Mouse (Mus musculus): ENCODE data around the gene Lrrtm3. TPM values are rescaled to one million over a fixed set of nuclear protein-coding genes. Genes with fewer than 3 reads are reported as not detected.

The Lrrtm3 gene
- polyA plus RNA-seq, 1 experiment from 2014 or later = 13.1 TPM

DNA sequence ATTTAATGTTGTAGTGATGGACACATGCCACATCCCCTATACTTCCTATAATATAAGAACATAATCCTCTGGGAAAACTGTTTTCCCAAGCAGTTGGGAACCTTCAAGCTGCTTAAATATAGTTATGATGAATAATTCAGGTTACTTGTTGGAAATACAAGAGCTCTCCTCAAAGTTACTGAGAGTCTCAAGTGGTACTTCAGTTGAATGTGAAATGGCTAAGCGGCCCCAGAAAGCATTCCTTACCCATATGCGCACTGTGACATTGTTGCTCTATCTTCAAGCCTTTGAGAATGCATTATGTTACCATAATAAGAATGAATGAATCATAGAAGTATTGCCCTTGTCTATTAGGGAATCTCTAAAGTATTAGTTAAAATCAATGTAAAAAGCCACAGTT is 117.8 kb downstream of the Lrrtm3 start:
- Histone ChIP-seq H3K4me3 (no peak overlapping the region), H3K4me1 (no peaks in the 10 kb centered on the region)
- WGBS = 83% methylated on average over 2 of the region's 2 CpGs

DNA sequence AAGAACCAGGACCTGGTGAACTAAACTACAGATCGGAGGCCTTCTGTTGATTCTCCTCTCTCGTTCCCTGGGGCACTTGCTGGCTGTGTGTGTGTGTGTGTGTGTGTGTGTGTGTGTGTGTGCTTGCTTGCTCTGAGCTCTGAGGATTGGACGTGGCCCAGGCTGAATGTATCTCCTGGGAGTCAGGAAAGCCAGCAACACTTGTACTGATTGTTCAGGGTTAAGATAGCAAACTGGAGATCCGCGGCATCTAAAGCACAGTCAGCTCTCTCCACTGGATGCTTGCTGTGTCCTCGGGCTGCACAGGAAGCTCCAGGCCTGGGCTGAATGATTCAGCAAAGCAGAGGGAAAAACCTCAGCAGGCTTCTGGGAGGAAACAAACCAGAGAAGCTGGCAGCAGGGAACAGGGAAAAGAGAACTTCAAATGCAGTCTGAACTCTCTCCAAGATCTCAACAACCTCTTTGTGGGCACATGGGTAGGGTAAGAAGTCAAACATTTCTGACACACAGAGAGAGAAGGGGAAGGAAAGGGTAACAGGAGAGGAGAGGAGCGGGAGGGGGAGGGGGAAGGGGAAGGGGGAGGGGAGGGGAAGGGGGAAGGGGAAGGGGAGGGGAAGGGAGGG is 135.7 kb downstream of the Lrrtm3 start:
- Histone ChIP-seq H3K36me3 (no peaks in the 10 kb centered on the region), H3K27me3 (no peaks in the 10 kb centered on the region), H3K27ac (0 out of 2 replicates have a peak overlapping the region, but pooled peaks have one; percentile 40), H3K9me3 (no peaks in the 10 kb centered on the region), H3K4me3 (no peak overlapping the region), H3K4me1 (peaks cover 5% of the 10 kb centered on the region), H3K9ac (no peak overlapping the region), H3K4me2 (no peak overlapping the region)
- ATAC-seq (ENCODE audit: insufficient number of reproducible peaks, insufficient read depth, low FRiP score, low TSS enrichment, low read depth) = no peak
- WGBS = 7% methylated on average over 6 of the region's 7 CpGs

More for the DNA sequence above, 117.8 kb downstream of the Lrrtm3 start:
- no peak overlapping the region for H3K9ac ChIP-seq
- H3K4me2 ChIP-seq = no peak overlapping the region
- H3K9me3 ChIP-seq = no peaks in the 10 kb centered on the region
- no peak for ATAC-seq (ENCODE audit: insufficient number of reproducible peaks, insufficient read depth, low FRiP score, low TSS enrichment, low read depth)
- no peaks in the 10 kb centered on the region for H3K27me3 ChIP-seq
- no peak overlapping the region for H3K27ac ChIP-seq
- no peaks in the 10 kb centered on the region for H3K36me3 ChIP-seq

DNA sequence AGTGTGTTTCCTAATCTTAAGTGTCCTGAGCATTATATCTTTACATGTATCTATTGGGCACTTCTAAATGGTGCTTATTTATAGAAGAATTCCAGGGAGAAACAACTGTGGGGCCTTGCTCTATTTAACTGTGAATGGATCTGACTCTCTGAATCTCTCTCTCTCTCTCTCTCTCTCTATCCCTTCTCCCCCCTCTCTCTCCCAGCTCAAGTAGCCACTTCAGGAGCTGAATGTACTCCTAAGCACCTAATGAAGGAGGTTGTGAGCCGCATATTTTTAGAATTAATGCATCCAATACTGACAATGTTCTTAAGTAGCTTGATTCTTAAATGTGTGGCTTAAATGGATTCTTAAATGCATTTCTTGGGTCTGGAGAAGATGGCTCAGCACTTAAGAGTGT is 138.6 kb downstream of the Lrrtm3 start:
- no peak overlapping the region for H3K27ac ChIP-seq
- no peaks in the 10 kb centered on the region for H3K36me3 ChIP-seq
- H3K27me3 ChIP-seq = no peaks in the 10 kb centered on the region
- 90% methylated on average over 1 of the region's 1 CpGs for WGBS
- H3K9ac ChIP-seq = no peak overlapping the region
- no peak overlapping the region for H3K4me3 ChIP-seq
- no peak overlapping the region for H3K4me2 ChIP-seq
- H3K4me1 ChIP-seq = peaks cover 5% of the 10 kb centered on the region
- ATAC-seq (ENCODE audit: insufficient number of reproducible peaks, insufficient read depth, low FRiP score, low TSS enrichment, low read depth) = no peak
- no peaks in the 10 kb centered on the region for H3K9me3 ChIP-seq

GRCm38 (mm10) chr10:63950867-63951266 is 139.2 kb downstream of the Lrrtm3 start:
- no peaks in the 10 kb centered on the region for H3K27me3 ChIP-seq
- H3K4me1 ChIP-seq = peaks cover 5% of the 10 kb centered on the region
- no peak overlapping the region for H3K4me2 ChIP-seq
- H3K4me3 ChIP-seq = no peak overlapping the region
- H3K9ac ChIP-seq = no peak overlapping the region
- H3K9me3 ChIP-seq = no peaks in the 10 kb centered on the region
- 65% methylated on average over 8 of the region's 8 CpGs for WGBS
- no peaks in the 10 kb centered on the region for H3K36me3 ChIP-seq
- H3K27ac ChIP-seq = no peak overlapping the region
- ATAC-seq (ENCODE audit: insufficient number of reproducible peaks, insufficient read depth, low FRiP score, low TSS enrichment, low read depth) = no peak

- 80% methylated on average over 4 of the region's 4 CpGs for WGBS
- no peaks in the 10 kb centered on the region for H3K4me1 ChIP-seq
- no peaks in the 10 kb centered on the region for H3K9me3 ChIP-seq
Measured at GRCm38 (mm10) chr10:63947266-63947665, 142.8 kb downstream of the Lrrtm3 start.

DNA sequence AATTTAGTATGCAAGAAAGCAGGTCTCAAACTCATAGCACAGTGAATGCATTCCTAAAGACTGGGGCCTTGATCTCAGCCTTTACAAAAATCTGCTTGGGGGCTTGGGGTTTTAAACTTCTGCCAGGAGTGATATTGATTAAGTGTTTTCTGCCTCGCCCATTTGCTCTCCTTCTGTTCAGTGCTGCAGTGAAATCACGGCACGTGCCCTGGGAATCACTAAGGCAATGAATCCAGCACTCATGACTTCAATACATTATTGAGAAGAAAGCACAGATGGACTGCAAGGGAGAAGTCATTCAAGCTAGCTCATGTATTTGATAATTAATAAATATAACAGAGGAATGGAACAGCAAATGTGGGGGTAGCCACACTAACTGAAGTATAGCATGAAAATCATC is 144.5 kb downstream of the Lrrtm3 start:
- H3K9ac ChIP-seq = no peak overlapping the region
- H3K4me2 ChIP-seq = no peak overlapping the region
- no peaks in the 10 kb centered on the region for H3K36me3 ChIP-seq
- no peak for ATAC-seq (ENCODE audit: insufficient number of reproducible peaks, insufficient read depth, low FRiP score, low TSS enrichment, low read depth)
- no peaks in the 10 kb centered on the region for H3K27me3 ChIP-seq
- no peak overlapping the region for H3K27ac ChIP-seq
- H3K4me3 ChIP-seq = no peak overlapping the region
- WGBS = 68% methylated on average over 3 of the region's 3 CpGs
- no peaks in the 10 kb centered on the region for H3K4me1 ChIP-seq
- H3K9me3 ChIP-seq = no peaks in the 10 kb centered on the region

More at GRCm38 (mm10) chr10:63947266-63947665, 142.8 kb downstream of the Lrrtm3 start:
- H3K36me3 ChIP-seq = no peaks in the 10 kb centered on the region
- no peak overlapping the region for H3K9ac ChIP-seq
- ATAC-seq (ENCODE audit: insufficient number of reproducible peaks, insufficient read depth, low FRiP score, low TSS enrichment, low read depth) = no peak
- no peak overlapping the region for H3K4me2 ChIP-seq
- H3K4me3 ChIP-seq = no peak overlapping the region
- H3K27me3 ChIP-seq = no peaks in the 10 kb centered on the region
- H3K27ac ChIP-seq = no peak overlapping the region

DNA sequence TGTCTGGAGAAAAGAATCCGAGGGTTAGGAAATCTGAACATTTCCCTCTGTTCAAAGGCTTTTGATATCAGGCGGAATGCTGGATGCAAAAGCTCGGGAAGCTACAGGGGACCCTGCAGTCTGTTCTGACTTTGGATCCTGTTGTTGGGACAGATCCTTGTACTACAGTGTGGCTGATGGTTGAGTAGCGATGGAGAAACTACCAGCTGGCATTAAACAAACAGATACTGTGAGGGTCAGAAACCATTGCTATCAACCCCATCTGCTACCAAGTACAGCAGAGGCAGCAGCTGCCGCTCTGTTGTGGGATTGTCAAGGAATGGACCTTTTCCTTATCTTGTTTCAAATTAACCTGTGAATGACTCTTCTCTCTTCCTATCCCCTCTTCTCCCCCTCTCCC is 156.1 kb downstream of the Lrrtm3 start:
- H3K9me3 ChIP-seq = no peaks in the 10 kb centered on the region

GRCm38 (mm10) chr10:63927334-63927733 is 162.7 kb downstream of the Lrrtm3 start, which contains the start of gene Gm10118:
Gene Gm10118, minus strand, starts transcription at chr10:63927434.
- Histone ChIP-seq H3K9me3 (no peaks in the 10 kb centered on the region), H3K4me2 (no peak within 1 kb of the TSS), H3K36me3 (no peaks in the 10 kb centered on the region), H3K9ac (no peak within 1 kb of the TSS), H3K27ac (no peak within 1 kb of the TSS), H3K27me3 (no peaks in the 10 kb centered on the region), H3K4me1 (no peaks in the 10 kb centered on the region), H3K4me3 (no peak within 1 kb of the TSS)
- no peak for ATAC-seq (ENCODE audit: insufficient number of reproducible peaks, insufficient read depth, low FRiP score, low TSS enrichment, low read depth)

More for the DNA sequence above, 156.1 kb downstream of the Lrrtm3 start:
- no peak for ATAC-seq (ENCODE audit: insufficient number of reproducible peaks, insufficient read depth, low FRiP score, low TSS enrichment, low read depth)
- Histone ChIP-seq H3K4me2 (no peak overlapping the region), H3K4me3 (no peak overlapping the region), H3K4me1 (no peaks in the 10 kb centered on the region), H3K9ac (no peak overlapping the region), H3K36me3 (no peaks in the 10 kb centered on the region), H3K27me3 (no peaks in the 10 kb centered on the region), H3K27ac (no peak overlapping the region)
- 73% methylated on average over 5 of the region's 5 CpGs for WGBS

- no peak for ATAC-seq (ENCODE audit: insufficient number of reproducible peaks, insufficient read depth, low FRiP score, low TSS enrichment, low read depth)
- Histone ChIP-seq H3K4me1 (no peaks in the 10 kb centered on the region), H3K9ac (no peak overlapping the region)
Measured at GRCm38 (mm10) chr10:63908878-63909277, 181.2 kb downstream of the Lrrtm3 start.

GRCm38 (mm10) chr10:63899891-63900290 is 190.2 kb downstream of the Lrrtm3 start:
- no peak overlapping the region for H3K4me2 ChIP-seq
- H3K4me1 ChIP-seq = no peaks in the 10 kb centered on the region
- no peak overlapping the region for H3K4me3 ChIP-seq
- H3K27me3 ChIP-seq = no peaks in the 10 kb centered on the region
- ATAC-seq (ENCODE audit: insufficient number of reproducible peaks, insufficient read depth, low FRiP score, low TSS enrichment, low read depth) = no peak
- H3K9me3 ChIP-seq = no peaks in the 10 kb centered on the region
- no peak overlapping the region for H3K9ac ChIP-seq
- H3K27ac ChIP-seq = no peak overlapping the region
- no peaks in the 10 kb centered on the region for H3K36me3 ChIP-seq

More at GRCm38 (mm10) chr10:63908878-63909277, 181.2 kb downstream of the Lrrtm3 start:
- no peak overlapping the region for H3K27ac ChIP-seq
- H3K36me3 ChIP-seq = no peaks in the 10 kb centered on the region
- H3K4me2 ChIP-seq = no peak overlapping the region
- H3K27me3 ChIP-seq = no peaks in the 10 kb centered on the region
- H3K4me3 ChIP-seq = no peak overlapping the region
- H3K9me3 ChIP-seq = no peaks in the 10 kb centered on the region

- no peaks in the 10 kb centered on the region for H3K4me1 ChIP-seq
- no peaks in the 10 kb centered on the region for H3K36me3 ChIP-seq
- no peaks in the 10 kb centered on the region for H3K9me3 ChIP-seq
- ATAC-seq (ENCODE audit: insufficient number of reproducible peaks, insufficient read depth, low FRiP score, low TSS enrichment, low read depth) = no peak
- H3K27ac ChIP-seq = no peak overlapping the region
- H3K4me3 ChIP-seq = no peak overlapping the region
- no peak overlapping the region for H3K4me2 ChIP-seq
- no peak overlapping the region for H3K9ac ChIP-seq
- 88% methylated on average over 5 of the region's 5 CpGs for WGBS
- H3K27me3 ChIP-seq = no peaks in the 10 kb centered on the region
Measured at GRCm38 (mm10) chr10:63894612-63895011, 195.5 kb downstream of the Lrrtm3 start.

DNA sequence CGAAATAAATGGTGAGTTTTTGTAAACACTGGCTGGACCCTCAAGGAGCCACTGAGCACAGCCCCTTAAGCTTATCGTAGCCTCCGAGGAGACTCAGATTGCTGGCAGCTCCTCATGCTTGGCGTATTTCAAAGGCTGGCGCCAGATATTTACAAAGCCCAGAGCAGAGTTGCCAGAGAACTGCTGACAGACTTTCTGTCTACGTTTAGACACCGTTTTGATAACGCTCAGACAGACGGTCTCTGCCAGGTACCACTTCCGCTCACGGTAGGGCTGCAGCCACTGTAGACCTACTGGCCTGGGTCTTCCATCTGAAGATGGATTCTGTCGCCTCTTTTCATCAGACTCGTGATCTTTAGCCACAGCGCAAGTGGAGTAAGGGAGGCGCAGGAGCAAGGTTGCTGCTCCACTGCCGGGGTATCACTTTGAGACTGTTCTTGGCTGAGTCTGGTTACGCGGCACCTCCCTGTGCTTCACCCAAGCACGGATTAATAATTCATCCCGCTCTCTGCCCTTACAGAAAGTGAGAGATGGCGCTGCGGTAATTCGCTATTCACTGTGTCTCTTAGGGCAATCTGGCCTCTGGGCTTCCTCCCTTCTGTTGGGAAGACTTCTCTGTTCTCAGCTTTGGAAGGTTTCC is 203.5 kb downstream of the Lrrtm3 start:
- no peak overlapping the region for H3K9ac ChIP-seq
- no peak overlapping the region for H3K4me2 ChIP-seq

More for the DNA sequence above, 203.5 kb downstream of the Lrrtm3 start:
- WGBS = 84% methylated on average over 23 of the region's 23 CpGs
- Histone ChIP-seq H3K4me3 (no peak overlapping the region), H3K36me3 (no peaks in the 10 kb centered on the region), H3K27me3 (no peaks in the 10 kb centered on the region), H3K27ac (no peak overlapping the region), H3K9me3 (no peaks in the 10 kb centered on the region), H3K4me1 (no peaks in the 10 kb centered on the region)
- no peak for ATAC-seq (ENCODE audit: insufficient number of reproducible peaks, insufficient read depth, low FRiP score, low TSS enrichment, low read depth)
